Mouse (Mus musculus) frontal cortex, adult (tissue): ENCODE data around the gene Ranbp3l.
A peak's percentile ranks its signal among the peaks of the same experiment; 100 is the strongest.
"Not testable (repeated sequence)": the region's sequence is repeated elsewhere in the genome, so short reads cannot be mapped to it uniquely, and the experiment has no call there.

Experiments
- ATAC-seq: cut with Nextera tagmentation; 2 replicates; pipeline ENCODE4 v1.9.2; 2017; ENCODE audit warnings: mild to moderate bottlenecking, moderate library complexity, mixed read lengths; ENCODE audit not compliant: low TSS enrichment

Gene Ranbp3l

DNA sequence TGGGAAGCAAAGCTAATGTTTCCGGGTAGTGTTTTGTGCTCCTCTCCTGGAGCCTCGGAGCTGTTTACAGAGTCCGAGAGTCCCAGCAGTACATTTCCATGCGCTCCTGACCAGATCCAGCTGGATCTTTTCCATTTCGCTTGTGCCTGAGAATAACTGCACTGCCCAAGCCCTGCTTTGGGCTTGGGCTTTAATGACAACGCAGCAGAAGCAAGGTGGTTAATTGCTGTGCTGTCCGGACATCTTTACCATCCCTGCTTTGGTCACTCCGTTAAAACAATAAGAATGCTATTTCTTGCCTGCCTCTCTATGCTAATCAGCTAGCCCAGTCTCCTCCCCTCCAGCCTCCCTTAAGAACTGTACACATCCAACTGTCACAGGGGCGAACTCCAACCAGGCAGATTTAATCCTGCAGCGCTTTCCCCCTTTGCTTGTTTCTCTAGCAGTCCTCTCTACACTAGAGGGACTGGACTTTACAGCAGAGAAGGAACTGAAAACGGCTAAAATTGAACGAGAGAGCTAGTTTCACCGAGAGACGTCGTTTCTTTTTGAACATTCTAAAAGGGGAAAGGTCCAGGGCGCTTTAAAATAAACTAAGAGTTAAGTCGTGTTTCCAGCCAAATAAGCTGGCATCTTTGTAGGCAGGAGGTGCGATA is at the start of gene Ranbp3l:
Gene Ranbp3l, plus strand, starts transcription at position 377 of the 656 bp plus-strand sequence.
- ATAC-seq, result peak; percentile 93

DNA sequence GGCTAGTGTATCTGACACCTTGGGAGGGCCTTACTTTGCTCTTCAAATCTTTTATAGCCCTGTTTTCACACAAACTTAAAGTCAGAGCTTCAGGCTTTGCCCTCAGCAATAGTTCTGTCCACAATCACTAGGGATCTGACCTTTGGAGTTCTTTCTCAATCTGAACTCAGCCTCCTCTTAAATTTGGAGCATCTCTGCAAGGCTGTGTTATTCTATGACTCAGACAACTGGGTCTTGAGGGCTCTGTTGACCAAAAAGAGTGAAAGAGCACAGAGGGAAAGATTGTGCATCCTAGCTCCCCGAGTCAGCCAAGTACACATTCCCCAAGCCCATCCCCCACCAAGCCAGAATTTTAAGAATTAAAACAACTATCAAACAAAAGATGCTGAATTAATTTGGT is 37.7 kb upstream of the Ranbp3l start:
- ATAC-seq, result no peak

DNA sequence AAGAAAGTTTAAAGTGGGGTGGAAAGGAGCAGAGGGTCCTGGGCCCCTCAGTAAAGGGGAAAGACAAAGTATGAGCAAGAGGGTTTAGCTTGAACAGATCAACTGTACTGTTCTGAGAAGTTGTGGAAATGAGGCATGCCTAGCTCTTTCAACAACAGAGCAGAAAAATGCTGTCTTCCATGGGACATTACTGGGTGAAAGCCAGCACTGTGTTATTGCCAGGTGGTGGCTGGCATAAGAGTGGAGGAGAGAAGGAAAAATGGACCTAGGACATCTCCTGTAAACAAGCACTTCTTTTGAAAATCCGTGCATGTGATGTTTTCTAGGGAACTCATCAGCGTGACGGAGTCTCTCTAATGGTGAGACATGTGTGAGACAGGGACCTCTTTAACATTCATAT is 30.8 kb upstream of the Ranbp3l start:
- ATAC-seq, result no peak

DNA sequence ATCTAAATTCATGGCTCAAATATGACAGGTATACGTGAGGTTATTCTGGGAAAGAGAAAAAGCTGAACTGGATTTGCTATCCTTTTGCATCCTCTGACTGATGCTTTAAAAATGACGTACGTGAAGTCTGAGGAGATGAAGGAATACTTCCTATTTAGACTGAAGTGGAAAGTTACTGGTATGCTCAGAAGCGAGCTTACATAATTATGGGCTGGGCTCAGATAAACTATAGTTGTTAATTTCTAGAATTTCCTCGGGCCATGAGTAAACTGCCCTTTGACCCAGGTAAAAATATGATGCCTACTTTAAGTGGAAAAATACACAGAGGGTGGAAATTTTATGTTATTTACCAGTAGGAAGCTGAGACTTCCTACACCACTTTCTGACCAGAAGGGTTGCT is 26.9 kb upstream of the Ranbp3l start:
- no peak for ATAC-seq

DNA sequence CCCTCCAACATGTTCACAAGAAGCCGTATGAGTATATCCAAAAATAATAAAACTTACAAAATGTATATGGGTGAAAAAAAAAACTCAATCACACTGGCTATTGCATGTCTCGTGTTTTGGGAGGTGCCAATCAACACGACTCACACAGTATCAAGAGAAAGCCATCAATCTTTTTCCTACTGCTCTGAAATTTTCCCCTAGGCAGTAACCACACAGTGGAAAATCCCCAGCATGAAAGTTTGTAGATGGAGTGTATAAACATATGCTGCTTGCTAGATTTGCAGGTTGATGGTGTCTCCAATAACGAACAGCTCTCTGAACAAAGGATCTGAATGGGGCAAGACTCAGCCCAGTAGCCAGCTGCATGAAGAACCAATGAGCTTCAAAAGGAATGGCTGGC is 16.9 kb upstream of the Ranbp3l start:
- ATAC-seq, result no peak

DNA sequence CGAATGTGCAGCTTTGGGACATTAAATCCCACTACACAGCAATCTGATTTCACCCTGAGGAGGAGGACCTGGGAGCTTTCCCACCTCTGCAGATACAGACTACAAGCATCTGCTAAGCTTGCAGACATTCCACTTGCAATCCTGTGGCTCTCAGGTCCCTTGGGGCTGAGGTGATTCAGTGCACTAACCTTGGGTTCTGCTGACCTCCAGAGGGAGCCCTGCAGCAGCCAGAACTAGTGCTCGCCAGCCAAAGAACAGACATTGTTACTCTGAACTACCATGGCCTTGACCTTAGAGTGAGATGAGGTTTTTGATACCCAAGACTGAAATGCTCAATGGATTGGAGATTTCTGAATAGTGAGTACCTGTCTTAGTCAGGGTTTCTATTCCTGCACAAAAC is 4.4 kb upstream of the Ranbp3l start:
- no peak for ATAC-seq

DNA sequence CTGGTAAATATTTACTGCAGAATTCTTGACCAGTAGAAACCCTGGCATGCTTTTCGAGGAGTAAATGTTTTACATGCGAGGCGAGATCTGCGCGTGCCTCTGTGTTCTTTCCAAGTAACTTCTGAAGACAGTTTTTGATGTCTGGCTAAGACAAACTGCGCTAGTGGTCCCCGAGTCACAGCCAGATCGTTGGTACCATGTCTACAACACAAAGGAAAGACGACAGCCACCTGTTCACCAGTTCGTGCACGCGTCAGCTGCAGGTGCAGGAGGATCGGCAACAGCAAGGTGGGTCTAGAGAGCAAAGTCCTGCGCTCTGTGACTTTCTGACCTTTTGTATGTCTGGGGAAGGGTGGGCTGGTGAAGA is 463 bp downstream of the Ranbp3l start:
- ATAC-seq, result 0 out of 2 replicates have a peak, but pooled peaks have one; percentile 16

DNA sequence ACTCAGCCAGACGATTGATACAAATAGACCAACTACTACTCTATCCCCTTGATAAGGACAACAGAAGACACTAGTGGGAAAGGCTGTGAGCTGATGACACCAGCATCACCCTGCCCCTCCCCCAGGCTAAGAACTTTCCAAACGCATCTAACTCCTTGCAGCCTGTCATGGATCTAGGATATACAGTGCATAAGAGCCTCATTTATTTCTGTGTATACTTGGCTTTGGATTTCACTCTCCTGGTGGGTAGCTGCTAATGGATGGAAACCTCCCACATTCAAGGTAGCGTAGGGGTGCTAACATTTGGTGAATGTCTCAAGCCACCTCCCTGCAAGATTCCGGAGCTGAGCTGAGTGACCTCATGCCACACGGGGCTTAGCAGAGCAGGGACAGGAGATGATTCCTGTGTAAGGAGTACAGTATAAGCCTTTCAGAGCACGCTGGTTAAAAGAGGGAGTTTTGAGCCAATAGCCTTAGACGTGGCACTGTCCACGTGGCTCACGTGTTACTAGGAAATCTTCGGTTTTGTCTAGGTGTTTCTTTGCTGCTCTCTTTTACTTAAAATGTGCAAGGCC is 1.4 kb downstream of the Ranbp3l start:
- ATAC-seq, result no peak

DNA sequence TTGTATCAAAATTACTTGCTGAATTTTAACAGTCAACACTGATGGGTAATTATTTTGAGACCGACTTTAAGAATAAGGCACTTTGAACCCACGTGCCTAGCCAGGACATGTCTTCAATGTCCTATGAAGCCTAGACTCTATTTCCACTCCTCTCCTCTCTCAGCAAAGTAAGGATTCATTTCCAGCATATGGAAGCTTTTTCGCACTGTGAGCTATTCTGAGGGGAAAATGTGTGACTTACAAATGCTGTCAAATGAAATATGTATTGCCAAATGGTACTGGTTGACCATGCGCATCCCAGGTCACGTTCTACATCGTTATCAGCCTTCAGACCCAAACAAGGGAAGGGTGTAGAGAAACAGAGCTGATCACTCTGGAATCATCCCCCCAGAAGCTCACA is 23.5 kb downstream of the Ranbp3l start:
- peak; percentile 50 for ATAC-seq

DNA sequence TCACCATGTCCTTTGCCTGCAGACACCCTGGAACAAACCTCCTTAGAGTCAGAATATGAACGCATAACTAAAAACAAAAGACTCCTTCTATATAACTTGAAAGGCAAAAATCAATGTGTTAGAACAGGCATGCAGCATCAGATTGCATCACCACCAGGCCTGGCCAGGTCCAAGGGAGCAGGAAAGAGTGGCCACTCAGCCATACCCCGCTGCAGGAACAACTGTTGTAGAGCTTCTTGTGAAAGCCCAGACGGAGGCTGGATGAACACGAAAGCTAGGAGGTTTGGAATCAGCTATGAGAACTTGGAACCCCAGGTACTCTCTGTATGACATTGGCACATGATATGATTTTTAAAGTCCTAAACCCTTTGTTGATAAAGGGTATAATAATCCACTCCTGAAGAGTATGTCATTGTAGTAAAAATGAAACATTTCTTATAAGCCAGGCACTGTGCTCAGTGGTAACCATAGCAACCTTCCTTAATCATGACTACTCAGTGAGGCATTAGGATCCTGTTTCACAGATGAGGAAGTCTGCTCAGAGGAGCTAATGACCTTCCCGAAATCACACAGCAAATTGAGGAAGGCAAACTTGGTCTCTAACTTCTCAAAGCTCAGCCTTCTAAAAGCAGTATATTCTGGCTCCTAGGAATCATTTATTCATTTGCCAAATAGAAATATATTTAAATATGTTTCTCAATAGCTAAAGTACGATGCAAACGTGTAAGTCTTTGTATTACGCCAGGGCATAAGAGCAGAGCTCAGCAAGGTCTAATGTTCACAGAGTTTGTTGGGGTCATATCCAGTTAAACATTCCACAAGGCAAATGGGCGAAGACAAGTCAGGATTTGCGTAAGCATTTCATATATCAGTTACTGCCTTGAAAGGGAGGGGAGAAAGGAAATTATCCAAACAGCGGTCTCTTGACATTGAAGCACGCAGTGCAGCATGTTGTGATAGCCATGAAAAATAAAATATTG is 24.4 kb downstream of the Ranbp3l start:
- ATAC-seq, result peak; percentile 77

DNA sequence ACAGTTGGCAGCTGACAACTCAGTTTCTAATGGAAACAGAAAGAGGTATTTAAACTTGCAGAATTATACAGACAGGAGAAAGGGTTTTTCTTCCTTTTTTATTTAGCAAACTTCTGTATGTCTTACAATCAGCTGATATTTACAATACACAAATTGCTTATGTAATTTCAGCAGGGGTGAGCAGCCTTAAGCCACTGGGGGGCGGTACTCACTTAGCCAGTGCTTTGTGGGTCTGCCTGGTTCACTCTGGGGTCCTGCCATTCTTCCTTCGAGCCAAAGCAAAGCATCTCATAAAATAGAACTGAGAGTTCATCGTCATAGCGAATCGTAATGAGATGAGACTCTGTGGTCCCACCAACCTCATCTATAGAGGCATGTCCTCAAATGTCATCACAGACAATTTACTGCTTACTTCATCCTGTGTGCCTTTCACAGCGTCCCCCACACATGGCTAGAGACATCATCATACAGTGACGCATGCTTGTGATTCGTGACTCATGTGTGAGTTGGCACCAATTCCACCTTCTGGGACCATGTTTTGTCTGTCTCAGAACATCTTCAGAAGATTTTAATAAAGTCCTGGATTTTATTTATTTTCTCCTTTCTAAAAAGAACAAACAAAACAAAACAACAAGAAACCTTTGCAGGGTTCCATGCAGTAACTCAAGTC is 27.0 kb downstream of the Ranbp3l start:
- ATAC-seq, result peak; percentile 84

DNA sequence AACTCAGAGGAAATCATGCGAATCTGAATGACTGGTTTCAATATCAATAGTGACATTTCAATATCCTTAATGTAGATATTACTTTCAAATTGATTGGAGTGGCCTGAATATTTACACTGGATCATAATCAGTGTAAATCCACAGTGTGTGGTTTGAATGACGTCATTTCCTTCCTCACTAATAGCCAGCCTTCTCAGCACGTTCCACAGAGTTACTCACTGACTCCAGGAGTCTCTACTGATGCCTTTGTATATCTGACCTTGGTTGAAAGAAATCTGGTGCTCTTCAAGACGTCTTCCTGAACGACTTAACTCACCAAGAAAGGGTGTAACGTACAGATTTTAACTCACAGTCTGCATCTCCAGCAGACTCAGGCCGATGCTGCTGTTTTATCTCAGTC is 27.7 kb downstream of the Ranbp3l start:
- no peak for ATAC-seq

DNA sequence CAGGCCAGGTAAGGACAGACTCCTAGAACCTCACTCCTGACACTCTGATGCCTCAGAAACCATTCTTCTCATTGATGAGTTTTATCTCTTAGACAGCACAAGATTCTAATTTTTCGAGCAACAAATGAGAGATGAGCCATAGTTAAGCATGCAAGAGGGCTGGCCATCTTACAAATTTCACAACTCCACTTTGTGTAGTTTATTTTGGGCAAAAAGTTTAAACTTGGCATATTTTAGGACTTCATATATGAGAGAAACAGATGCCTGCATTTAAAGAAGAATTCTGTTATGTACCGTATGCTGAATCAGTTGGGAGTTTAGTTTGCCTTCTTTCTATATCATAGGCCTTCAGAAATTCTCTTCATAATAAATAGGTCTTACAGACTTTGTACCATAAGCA is 35.0 kb downstream of the Ranbp3l start:
- ATAC-seq, result peak; percentile 92

DNA sequence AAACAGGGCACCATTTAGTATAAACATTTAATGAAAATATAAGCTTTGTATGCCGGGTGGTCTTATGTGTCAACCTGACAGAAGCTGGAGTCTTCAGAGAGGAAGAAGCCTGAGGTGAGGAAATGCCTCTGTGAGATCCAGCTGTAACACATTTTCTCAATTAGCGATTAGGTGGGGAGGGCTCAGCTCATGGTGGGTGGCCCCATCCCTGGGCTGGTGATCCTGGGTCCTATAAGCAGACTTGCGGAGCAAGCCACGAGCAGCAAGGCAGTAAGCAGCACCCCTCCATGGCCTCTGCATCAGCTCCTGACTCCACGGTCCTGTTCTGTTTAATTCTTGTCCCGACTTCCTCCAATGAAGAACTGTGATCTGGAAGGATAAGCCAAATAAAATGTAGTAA is 41.4 kb downstream of the Ranbp3l start:
- ATAC-seq, result no peak

DNA sequence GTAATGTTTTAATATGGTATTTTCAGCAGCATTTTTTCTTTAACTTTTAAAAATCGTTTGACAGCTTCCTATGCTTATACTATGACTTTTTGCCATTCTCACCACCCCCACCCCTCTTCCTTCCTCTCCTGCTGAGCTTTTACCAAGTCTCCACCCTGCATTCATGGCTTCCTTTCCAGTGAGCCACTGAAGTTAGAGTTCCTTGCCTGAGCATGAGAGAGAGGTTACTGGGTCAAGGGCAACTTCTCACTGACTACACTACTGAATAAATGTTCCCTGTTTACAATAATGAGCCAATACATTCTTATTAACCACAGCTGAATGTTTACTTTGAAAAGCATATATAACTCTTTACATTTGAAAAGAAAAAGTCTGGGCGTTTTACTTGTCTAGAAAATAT is 46.8 kb downstream of the Ranbp3l start:
- no peak for ATAC-seq

DNA sequence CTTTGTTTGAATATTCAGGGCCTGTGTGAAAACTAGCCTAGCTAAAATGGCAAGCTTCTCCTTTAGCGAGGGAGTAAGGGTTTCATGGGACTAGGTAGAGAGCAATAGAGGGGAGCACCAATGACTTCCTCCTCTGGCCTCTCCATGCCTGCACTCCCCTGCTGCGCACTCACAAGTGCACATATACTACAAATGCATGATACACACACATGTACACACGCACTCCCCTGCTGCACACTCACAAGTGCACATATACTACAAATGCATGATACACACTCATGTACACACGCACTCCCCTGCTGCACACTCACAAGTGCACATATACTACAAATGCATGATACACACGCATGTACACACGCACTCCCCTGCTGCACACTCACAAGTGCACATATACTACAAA is 47.7 kb downstream of the Ranbp3l start:
- not testable (repeated sequence) for ATAC-seq

DNA sequence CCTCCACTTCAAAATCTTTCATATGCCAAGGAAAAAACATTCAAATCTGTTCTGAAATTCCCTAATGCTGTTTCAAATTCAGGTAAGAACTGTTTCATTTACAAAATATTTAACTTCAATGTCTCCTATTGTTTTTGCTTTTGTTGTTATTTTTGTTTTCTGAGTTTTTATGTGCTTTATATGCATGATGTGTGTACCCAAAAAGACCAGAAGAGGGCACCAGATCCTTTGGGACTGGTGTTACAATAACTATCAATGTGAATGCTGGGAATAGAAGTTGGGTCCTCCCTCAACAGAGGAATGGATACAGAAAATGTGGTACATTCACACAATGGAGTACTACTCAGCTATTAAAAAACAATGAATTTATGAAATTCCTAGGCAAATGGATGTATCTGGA is 88.0 kb downstream of the Ranbp3l start:
- no peak for ATAC-seq

DNA sequence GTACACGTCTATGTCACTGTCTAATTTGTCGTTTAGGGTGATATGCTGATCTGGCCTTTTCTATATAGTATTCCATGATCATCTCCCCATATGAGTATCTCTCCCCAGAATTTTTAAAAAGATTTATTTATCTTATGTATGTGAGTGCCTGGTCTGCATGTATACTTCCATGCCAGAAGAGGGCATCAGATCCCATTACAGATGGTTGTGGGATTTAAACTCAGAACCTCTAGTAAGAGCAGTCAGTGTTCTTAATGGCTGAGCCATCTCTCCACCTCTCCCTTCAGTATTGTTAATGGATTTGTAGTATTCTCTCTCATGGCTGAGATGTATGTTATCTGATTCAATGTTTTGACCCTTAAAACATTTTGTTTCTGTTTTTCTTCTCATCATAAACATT is 92.1 kb downstream of the Ranbp3l start:
- ATAC-seq, result no peak

DNA sequence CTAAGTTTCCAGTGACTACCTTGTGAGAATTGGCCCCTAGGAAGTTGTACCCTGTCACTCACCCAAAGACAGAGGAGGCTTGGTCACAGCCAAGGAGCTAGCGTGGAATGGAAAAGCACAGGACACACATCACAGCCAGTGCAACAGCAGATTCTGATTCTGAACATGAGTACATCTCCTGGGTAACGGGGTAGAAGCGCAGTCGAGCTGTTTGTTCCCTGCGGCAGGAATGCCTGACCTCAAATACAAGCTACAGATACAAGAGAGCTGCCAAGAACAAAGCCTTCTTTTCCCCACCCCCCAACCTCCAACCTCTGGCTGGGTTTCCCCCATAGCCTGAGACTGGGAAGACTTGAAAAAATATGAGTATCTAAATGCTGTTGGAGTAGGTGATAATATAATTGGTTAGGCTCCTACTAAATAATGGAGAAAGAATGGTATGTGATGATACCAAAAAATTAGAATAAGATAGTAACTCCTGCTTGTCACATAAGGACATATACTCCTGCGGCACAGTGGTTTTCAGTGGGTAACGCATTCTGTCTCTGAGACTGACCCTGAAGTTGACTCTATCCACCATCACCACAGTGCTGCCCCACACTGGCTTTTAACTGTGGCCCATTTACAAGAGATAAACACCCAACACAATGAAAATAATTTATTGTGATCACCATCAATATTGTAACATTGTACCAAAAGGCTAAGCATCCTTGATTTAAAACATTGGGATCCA is 93.6 kb downstream of the Ranbp3l start:
- peak; percentile 44 for ATAC-seq

DNA sequence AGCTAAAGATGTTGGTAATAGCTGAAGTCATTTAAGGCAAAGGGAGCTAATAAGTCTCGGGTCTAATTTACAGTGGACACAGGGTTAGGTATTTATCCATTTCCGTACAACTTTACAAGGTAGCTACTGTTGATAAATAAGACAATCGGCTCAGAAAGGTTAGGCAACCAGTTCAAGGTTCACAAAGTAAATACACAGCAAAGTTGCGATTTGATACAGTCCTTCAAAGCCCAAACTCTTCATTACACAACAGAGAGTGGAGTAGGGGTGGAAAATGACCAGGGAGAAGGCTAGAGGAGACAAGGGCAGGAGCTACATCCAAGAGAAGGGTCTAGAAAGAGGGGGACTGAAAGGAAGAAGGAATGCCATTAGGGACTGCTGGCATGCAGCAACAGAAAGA is 101.1 kb downstream of the Ranbp3l start:
- ATAC-seq, result no peak

DNA sequence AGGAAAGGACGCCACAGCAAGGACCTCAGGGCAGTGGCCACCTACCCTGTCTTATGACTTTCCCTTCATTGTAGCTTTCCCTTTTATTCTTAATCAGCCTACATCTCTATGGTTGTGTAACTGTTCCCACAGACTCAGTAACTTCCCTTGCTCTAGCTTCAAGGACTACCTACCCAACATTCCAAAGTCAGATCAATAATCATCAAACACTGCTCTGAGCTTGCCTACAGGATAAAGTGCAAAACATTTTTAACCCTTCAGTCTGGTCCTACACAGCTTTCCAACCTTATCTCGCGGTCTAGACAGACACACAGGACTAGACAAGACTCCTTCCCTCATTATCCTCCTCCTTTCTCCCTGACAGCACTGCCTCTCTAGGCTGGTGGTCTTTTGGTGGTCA is 102.6 kb downstream of the Ranbp3l start:
- no peak for ATAC-seq
